Mouse (Mus musculus): ENCODE data around the gene Aqp12. TPM values are rescaled to one million over a fixed set of nuclear protein-coding genes. Genes with fewer than 3 reads are reported as not detected.

The Aqp12 gene
- polyA plus RNA-seq, 1 experiment from 2014 or later = not detected

GRCm38 (mm10) chr1:92979073-92979602 lies 27.0 kb upstream of the Aqp12 start:
- Histone ChIP-seq H3K4me3 (ENCODE audit: low read depth, low read length) (no peak overlapping the region), H3K27me3 (ENCODE audit: control insufficient read depth, insufficient read depth, low read depth, low read length) (no peaks in the 10 kb centered on the region), H3K4me1 (ENCODE audit: control insufficient read depth, insufficient read depth, low read length) (no peaks in the 10 kb centered on the region), H3K9me3 (replicated peaks; ENCODE audit: control insufficient read depth, low read length, poor library complexity, severe bottlenecking) (no peaks in the 10 kb centered on the region), H3K9ac (ENCODE audit: low read depth, low read length) (no peak overlapping the region), H3K4me2 (ENCODE audit: low read length) (no peak overlapping the region), H3K27ac (ENCODE audit: low read length) (no peak overlapping the region), H3K36me3 (ENCODE audit: control insufficient read depth, insufficient read depth, low read length) (no peaks in the 10 kb centered on the region)
- 46% methylated on average over 11 of the region's 11 CpGs for WGBS
- ATAC-seq = no peak

- Histone ChIP-seq H3K4me1 (ENCODE audit: control insufficient read depth, insufficient read depth, low read length) (no peaks in the 10 kb centered on the region), H3K36me3 (ENCODE audit: control insufficient read depth, insufficient read depth, low read length) (no peaks in the 10 kb centered on the region), H3K9me3 (replicated peaks; ENCODE audit: control insufficient read depth, low read length, poor library complexity, severe bottlenecking) (no peaks in the 10 kb centered on the region), H3K27ac (ENCODE audit: low read length) (no peak overlapping the region), H3K4me3 (ENCODE audit: low read depth, low read length) (no peak overlapping the region), H3K4me2 (ENCODE audit: low read length) (no peak overlapping the region), H3K27me3 (ENCODE audit: control insufficient read depth, insufficient read depth, low read depth, low read length) (no peaks in the 10 kb centered on the region), H3K9ac (ENCODE audit: low read depth, low read length) (no peak overlapping the region)
- ATAC-seq = no peak
- 88% methylated on average over 7 of the region's 7 CpGs for WGBS
Measured at GRCm38 (mm10) chr1:92981056-92981845, 24.9 kb upstream of the Aqp12 start.

GRCm38 (mm10) chr1:92982931-92983605 lies 23.1 kb upstream of the Aqp12 start:
- no peaks in the 10 kb centered on the region for H3K9me3 ChIP-seq (replicated peaks; ENCODE audit: control insufficient read depth, low read length, poor library complexity, severe bottlenecking)
- H3K4me3 ChIP-seq (ENCODE audit: low read depth, low read length) = no peak overlapping the region
- 93% methylated on average over 17 of the region's 17 CpGs for WGBS

GRCm38 (mm10) chr1:92984999-92985398 lies 21.1 kb upstream of the Aqp12 start:
- WGBS = 90% methylated on average over 5 of the region's 5 CpGs
- no peaks in the 10 kb centered on the region for H3K9me3 ChIP-seq (replicated peaks; ENCODE audit: control insufficient read depth, low read length, poor library complexity, severe bottlenecking)
- no peak for ATAC-seq
- H3K36me3 ChIP-seq (ENCODE audit: control insufficient read depth, insufficient read depth, low read length) = no peaks in the 10 kb centered on the region
- no peak overlapping the region for H3K9ac ChIP-seq (ENCODE audit: low read depth, low read length)
- H3K4me1 ChIP-seq (ENCODE audit: control insufficient read depth, insufficient read depth, low read length) = no peaks in the 10 kb centered on the region
- no peak overlapping the region for H3K4me2 ChIP-seq (ENCODE audit: low read length)
- no peaks in the 10 kb centered on the region for H3K27me3 ChIP-seq (ENCODE audit: control insufficient read depth, insufficient read depth, low read depth, low read length)
- no peak overlapping the region for H3K27ac ChIP-seq (ENCODE audit: low read length)
- H3K4me3 ChIP-seq (ENCODE audit: low read depth, low read length) = no peak overlapping the region

More at GRCm38 (mm10) chr1:92982931-92983605, 23.1 kb upstream of the Aqp12 start:
- H3K27me3 ChIP-seq (ENCODE audit: control insufficient read depth, insufficient read depth, low read depth, low read length) = no peaks in the 10 kb centered on the region
- no peak overlapping the region for H3K27ac ChIP-seq (ENCODE audit: low read length)
- no peak overlapping the region for H3K4me2 ChIP-seq (ENCODE audit: low read length)
- no peak overlapping the region for H3K9ac ChIP-seq (ENCODE audit: low read depth, low read length)
- no peaks in the 10 kb centered on the region for H3K4me1 ChIP-seq (ENCODE audit: control insufficient read depth, insufficient read depth, low read length)
- H3K36me3 ChIP-seq (ENCODE audit: control insufficient read depth, insufficient read depth, low read length) = no peaks in the 10 kb centered on the region
- ATAC-seq = no peak

- Histone ChIP-seq H3K36me3 (ENCODE audit: control insufficient read depth, insufficient read depth, low read length) (no peaks in the 10 kb centered on the region), H3K27ac (ENCODE audit: low read length) (no peak overlapping the region), H3K4me3 (ENCODE audit: low read depth, low read length) (no peak overlapping the region), H3K9ac (ENCODE audit: low read depth, low read length) (no peak overlapping the region), H3K9me3 (replicated peaks; ENCODE audit: control insufficient read depth, low read length, poor library complexity, severe bottlenecking) (no peaks in the 10 kb centered on the region), H3K27me3 (ENCODE audit: control insufficient read depth, insufficient read depth, low read depth, low read length) (no peaks in the 10 kb centered on the region), H3K4me2 (ENCODE audit: low read length) (no peak overlapping the region), H3K4me1 (ENCODE audit: control insufficient read depth, insufficient read depth, low read length) (no peaks in the 10 kb centered on the region)
- 85% methylated on average over 4 of the region's 4 CpGs for WGBS
- no peak for ATAC-seq
Measured at GRCm38 (mm10) chr1:92988894-92989293, 17.2 kb upstream of the Aqp12 start.

- no peaks in the 10 kb centered on the region for H3K4me1 ChIP-seq (ENCODE audit: control insufficient read depth, insufficient read depth, low read length)
- no peaks in the 10 kb centered on the region for H3K36me3 ChIP-seq (ENCODE audit: control insufficient read depth, insufficient read depth, low read length)
- no peak overlapping the region for H3K9ac ChIP-seq (ENCODE audit: low read depth, low read length)
- no peak for ATAC-seq
- H3K4me2 ChIP-seq (ENCODE audit: low read length) = no peak overlapping the region
- H3K27ac ChIP-seq (ENCODE audit: low read length) = no peak overlapping the region
- H3K9me3 ChIP-seq (replicated peaks; ENCODE audit: control insufficient read depth, low read length, poor library complexity, severe bottlenecking) = no peaks in the 10 kb centered on the region
- 78% methylated on average over 4 of the region's 4 CpGs for WGBS
- H3K4me3 ChIP-seq (ENCODE audit: low read depth, low read length) = no peak overlapping the region
- no peaks in the 10 kb centered on the region for H3K27me3 ChIP-seq (ENCODE audit: control insufficient read depth, insufficient read depth, low read depth, low read length)
Measured at GRCm38 (mm10) chr1:92989891-92990290, 16.2 kb upstream of the Aqp12 start.

- Histone ChIP-seq H3K4me1 (ENCODE audit: control insufficient read depth, insufficient read depth, low read length) (no peaks in the 10 kb centered on the region), H3K9me3 (replicated peaks; ENCODE audit: control insufficient read depth, low read length, poor library complexity, severe bottlenecking) (no peaks in the 10 kb centered on the region), H3K36me3 (ENCODE audit: control insufficient read depth, insufficient read depth, low read length) (no peaks in the 10 kb centered on the region), H3K27me3 (ENCODE audit: control insufficient read depth, insufficient read depth, low read depth, low read length) (no peaks in the 10 kb centered on the region), H3K9ac (ENCODE audit: low read depth, low read length) (no peak overlapping the region), H3K4me3 (ENCODE audit: low read depth, low read length) (no peak overlapping the region), H3K27ac (ENCODE audit: low read length) (no peak overlapping the region), H3K4me2 (ENCODE audit: low read length) (no peak overlapping the region)
- ATAC-seq = no peak
- 80% methylated on average over 6 of the region's 6 CpGs for WGBS
Measured at GRCm38 (mm10) chr1:92992214-92992855, 13.8 kb upstream of the Aqp12 start.

GRCm38 (mm10) chr1:92992880-92993279 lies 13.3 kb upstream of the Aqp12 start:
- 63% methylated on average over 2 of the region's 2 CpGs for WGBS
- Histone ChIP-seq H3K4me3 (ENCODE audit: low read depth, low read length) (no peak overlapping the region), H3K9me3 (replicated peaks; ENCODE audit: control insufficient read depth, low read length, poor library complexity, severe bottlenecking) (no peaks in the 10 kb centered on the region), H3K4me1 (ENCODE audit: control insufficient read depth, insufficient read depth, low read length) (no peaks in the 10 kb centered on the region), H3K27ac (ENCODE audit: low read length) (no peak overlapping the region), H3K4me2 (ENCODE audit: low read length) (no peak overlapping the region), H3K27me3 (ENCODE audit: control insufficient read depth, insufficient read depth, low read depth, low read length) (no peaks in the 10 kb centered on the region), H3K36me3 (ENCODE audit: control insufficient read depth, insufficient read depth, low read length) (no peaks in the 10 kb centered on the region), H3K9ac (ENCODE audit: low read depth, low read length) (no peak overlapping the region)
- ATAC-seq = no peak

GRCm38 (mm10) chr1:93009196-93009595 lies 3.1 kb downstream of the Aqp12 start:
- Histone ChIP-seq H3K9me3 (replicated peaks; ENCODE audit: control insufficient read depth, low read length, poor library complexity, severe bottlenecking) (no peaks in the 10 kb centered on the region), H3K27ac (ENCODE audit: low read length) (no peak overlapping the region), H3K9ac (ENCODE audit: low read depth, low read length) (no peak overlapping the region), H3K36me3 (ENCODE audit: control insufficient read depth, insufficient read depth, low read length) (no peaks in the 10 kb centered on the region), H3K4me1 (ENCODE audit: control insufficient read depth, insufficient read depth, low read length) (no peaks in the 10 kb centered on the region), H3K4me3 (ENCODE audit: low read depth, low read length) (no peak overlapping the region), H3K27me3 (ENCODE audit: control insufficient read depth, insufficient read depth, low read depth, low read length) (no peaks in the 10 kb centered on the region), H3K4me2 (ENCODE audit: low read length) (no peak overlapping the region)
- WGBS = 80% methylated on average over 4 of the region's 4 CpGs
- ATAC-seq = no peak

All from midbrain, embryonic 16.5 days (tissue).